Mouse (Mus musculus) cerebellum, postnatal 14 days (tissue): ENCODE results near the gene U2af1l4.

Source experiments
- DNase-seq, 2 experiments: peaks; one replicate each; pipeline ENCODE4 v3.0.0; 2021; ENCODE audit warnings: mixed read lengths in 2 of 2

The U2af1l4 gene

DNA sequence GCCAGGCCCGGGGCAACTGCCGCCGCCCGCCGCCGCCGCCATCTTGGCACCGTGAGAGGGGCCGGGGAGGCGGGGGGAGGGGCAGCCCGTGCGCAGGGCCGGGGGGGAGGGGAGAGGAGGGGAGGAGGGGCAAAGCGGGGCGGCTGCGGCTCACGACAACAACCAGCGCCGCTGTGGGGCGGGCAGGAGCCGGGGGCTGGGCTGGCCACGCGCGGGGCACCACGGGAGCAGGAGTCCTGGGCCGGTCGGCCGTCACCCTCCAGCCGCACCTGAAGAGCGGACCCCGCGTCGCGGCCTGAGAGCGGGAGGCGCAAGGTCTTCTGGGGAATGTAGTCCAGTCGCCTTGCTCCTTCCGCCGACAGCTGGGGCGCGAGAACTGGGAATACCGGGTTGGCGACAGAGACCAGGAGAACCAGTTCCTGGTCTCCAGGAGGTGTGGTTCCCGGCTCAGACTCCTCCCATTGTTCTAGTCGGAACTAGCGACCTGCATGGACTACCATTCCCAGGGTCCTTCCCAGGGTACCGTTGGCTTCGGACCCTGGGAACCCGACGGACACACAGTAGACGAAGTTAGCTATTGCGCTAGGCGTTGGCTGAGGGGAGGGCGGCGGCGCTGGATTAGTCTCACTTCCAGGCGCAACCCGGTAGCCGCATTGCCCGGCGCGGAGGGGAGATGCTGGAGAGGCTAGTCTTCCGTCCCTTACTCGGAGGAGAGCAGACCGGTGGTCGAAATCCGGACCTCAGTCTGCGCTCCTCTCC is 25.8 kb downstream of the U2af1l4 start, which contains the start of gene Kmt2b:
TSS of gene Kmt2b (minus strand) at position 51 of the 759 bp plus-strand sequence.
- peak; percentile 95 to 97 for DNase-seq

DNA sequence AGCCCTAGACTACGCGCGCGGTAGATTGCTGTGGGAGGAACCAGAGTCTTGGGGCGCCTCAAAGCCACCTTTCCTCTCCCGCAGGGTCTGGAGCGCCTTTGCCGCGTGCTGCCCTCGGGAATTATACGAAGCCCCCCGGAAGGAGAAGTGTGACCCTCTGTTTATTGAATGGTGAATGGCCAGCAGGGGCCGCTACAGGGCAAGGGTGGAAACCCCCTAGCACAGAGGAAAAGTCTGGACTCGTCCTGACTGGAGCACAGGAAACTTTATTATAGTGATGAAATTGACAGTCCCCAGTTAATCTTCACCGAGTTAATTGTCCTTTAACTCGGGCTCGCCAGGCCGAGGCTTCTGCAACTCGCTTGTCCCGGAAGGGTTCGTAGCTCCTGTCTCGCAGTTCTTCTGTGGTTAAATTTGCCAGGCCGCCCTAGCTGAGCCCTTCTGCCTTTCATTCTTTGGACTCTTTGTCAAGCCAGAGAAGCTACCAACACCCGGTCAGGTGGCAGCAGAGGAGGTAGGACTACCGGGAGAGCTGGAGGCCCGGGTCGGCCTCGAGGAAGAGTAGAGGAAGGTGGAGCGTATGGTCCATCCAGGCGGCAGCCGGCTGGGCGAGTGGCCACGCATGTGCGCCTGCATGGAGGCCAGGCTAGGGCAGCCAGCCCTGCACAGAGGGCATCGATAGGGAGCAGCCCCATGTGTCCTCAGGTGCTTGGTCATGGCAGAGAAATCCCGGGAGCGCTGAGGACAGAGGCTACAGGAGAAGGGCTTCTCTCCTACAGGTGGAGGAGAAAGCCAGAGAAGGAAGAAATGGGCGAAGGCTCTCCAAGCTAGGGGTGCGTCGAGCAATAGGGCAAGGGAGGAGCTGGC is 26.6 kb downstream of the U2af1l4 start:
- DNase-seq = peak; percentile 92 to 96

DNA sequence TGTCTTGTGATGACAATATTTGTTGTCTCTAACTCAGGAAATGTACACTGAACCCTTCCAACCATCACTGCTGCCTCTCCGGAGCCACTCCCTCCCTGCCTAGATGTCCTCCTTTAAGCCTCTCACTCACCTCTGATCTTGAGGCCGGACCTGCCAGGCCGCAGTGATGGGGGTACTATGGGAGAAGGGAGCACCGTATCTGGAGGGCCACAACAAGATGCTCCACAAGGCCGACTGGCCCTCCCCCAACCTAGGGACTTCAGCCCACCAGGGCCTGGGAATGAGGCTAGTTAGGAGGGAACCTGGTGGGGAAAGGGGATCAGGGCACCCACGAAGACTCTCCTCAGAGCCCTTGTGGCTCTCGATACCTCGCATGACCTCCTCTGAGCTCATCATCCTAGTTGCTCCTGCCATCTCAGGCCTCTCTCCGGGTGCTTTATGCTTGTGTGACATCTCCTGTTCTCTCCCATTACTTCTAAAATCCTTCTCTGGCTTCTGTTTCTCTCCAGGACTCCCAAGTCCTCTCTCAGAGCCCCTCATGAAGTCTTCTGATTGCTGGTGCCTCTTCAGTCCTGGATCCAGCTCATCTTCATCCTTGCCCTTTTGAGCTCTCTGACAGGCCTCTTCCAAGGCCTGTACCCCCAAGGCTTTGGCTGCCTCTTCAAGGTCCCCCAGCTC is 28.0 kb downstream of the U2af1l4 start:
- DNase-seq = no peak

DNA sequence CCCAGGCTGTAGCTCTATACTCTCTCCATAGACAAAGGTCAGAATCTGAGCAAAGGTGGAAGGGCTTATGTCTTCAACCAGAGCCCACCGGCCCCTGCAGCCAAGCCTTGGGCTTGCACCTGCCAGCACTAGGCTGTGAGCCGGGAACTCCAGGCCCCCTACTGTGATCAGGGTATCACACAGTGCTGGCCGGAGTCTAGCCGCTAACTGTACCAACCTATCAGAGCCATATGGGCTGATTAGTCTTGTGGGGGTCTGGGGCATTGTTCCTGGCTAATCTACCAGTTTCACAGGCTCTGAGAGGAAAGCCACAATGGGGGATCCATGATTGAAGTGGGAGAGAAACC is 28.5 kb downstream of the U2af1l4 start:
- DNase-seq = no peak

DNA sequence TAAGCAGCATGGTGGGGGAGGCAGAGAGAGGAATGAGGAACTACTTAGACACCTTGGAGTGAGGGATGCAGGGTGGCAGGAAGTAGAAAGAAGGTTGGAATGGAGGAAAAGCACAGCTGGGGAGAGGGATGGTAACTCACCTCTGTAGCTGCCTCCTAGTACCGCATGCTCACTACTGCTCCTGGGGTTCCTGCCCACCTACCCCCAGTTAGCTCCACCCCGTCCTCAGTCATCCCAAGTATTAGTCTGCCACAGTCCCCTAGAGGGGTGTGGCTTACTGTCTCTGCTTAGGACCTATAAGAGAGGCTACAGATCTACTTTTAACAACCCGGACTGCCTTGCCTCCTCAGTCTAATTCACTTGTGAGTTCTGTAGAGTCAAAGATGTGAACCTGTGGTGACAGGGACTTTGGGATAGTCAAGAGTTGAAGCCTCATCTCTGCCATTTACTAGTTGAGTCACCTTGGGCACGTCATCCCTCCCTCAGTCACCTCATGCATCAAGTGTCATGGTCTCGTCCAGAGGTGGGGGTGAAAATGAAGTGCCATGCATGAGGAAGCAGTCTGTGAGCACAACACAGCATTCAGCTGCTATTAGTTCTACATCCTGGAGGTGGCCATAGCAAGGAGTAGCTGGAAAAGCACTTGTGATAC is 29.8 kb downstream of the U2af1l4 start:
- no peak for DNase-seq

DNA sequence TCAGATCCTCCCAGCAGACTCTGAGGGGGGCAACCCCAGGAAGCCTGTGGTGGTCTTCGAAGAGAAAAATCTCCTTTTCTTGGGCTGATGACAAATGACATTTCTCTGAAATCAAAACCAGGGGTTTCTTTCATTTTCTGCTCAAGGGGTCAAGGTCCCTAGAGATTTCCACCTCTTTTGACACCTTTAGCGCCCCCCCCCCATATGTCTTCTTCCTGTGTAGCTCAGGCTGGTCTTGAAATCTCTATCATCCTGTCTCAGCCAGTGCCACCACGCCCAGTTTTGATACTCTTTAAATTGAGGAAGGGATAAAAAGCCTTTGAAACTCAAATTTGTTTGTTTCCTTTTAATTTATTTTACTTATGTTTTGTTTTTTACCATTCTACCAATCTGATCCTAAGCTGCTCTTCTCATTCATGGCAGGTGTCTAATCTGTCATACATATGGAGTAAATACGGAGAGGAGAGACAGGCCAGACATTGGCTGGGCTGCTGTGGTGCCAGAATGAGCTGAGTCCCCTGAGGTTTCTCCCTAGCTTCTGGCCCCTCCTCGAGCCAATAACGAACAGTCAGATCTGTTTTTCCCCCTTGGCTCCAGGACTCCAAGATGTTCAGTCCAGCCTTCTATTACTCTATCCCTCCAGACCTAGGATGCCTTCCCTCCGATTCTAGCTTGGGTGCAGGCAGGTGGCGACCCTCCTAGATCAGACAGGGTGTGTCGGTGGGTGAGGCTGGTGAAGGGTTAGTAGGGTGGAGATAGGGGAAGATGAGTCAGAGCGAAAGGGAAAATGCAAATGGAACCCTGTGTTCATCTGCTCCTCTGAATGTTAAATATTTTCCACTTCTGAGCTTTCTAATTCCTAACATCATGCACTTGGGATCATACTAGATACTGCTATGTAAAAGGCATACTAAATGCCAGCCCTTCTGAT is 30.7 kb downstream of the U2af1l4 start:
- DNase-seq = peak in 1 of 2 experiments; percentile 4

DNA sequence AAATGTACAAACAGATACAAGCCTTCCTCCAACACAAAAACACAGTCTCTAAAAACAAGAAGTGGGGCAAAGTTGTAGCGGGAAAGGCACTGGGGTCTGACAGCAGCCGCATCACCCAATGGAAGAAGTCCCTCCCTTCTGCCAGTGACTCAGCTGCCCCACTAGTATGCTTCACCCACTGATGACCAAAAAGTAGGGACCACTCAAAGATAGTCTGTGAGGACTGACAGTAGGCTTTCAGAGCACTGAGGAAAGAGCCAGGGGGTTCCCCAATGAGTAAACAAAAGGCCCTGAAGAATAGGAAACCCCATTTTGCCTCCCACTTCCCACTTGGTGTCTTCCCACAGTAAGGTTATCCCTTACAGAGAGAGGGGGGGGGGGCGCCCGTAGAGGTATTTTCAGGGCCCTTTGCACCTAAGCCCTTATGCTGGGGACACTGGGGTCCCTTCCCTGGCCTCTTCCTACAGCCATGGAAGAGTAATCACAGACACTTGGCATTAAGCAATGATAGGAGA is 31.5 kb downstream of the U2af1l4 start:
- no peak for DNase-seq

DNA sequence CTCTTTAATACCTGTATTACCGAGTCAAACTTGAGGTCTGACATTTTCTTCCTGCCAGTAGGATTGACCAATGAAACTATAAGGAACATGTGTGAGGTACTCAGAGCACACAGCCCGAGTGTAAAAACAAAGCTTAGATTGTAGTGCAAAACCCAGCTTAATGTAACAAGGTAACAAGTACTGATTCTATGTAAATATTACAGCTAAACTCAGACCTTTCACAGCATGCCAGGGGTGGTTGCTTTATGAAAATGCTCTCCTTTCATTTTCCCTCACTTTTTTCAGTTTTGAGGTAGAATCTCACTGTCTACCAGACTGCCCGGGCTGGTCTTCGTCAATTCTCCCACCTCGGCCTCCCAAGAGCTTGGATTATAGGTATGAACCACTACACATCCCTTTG is 33.0 kb downstream of the U2af1l4 start:
- DNase-seq = no peak

DNA sequence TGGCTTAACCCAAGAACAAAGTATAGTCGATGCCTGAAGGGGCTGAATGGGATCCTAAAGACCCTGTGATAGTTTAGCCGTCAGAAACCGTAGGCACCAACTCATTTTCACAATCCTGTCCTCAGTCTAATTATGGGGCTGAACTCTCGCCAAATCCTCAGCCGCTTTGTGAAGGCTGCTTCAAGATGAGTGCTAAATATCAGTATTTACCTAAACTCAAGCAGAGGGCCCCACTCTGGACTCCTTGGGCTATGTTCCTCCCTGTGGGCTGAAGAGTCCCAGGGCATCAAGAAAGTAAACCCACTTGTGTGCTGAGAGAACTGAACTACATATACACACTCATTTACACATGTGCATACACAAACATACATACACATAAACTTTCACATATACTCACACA is 33.7 kb downstream of the U2af1l4 start:
- no peak for DNase-seq

DNA sequence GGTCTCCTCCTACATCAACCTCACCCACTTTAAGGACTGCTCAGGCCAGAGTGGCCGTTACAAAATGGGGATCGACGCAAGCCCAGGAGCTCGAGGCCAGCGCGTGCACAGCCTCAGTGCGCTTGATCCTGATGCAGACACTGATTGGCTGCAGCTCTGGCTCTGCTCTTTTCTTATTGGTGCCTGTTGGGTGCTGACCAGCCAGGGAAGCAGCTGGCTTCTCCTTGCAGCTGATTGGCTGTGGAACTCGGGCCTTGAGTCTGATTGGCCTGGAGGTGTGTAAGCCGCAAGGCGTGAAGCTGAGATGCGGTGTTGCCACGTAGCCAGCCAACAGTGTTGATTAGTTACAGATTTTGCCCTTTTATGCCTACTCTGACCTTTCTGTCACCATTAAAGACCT is 35.7 kb downstream of the U2af1l4 start, which contains the start of gene Zbtb32:
TSS of gene Zbtb32 (minus strand) at position 124 of the 400 bp plus-strand sequence.
- no peak for DNase-seq

DNA sequence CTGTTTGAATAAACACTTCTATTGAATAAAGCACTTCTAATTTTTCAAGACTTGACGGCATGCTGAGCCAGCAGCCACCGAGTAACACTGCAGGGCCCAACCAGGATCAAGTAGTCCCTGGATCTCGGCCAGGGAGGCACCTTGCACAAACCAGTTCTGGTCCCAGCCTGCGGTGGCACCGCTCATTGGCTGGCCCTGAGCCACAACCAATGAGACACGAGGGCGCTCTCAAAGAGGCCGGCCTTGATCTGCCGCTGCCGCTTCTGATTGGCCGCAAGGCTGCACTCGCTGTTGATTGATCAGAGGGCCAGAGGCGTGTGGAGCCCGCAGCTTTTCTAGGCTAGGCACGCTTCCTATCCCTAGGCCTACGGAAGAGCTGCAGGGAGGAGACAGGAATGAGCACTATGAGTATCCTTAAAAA is 36.8 kb downstream of the U2af1l4 start:
- DNase-seq = peak; percentile 98

DNA sequence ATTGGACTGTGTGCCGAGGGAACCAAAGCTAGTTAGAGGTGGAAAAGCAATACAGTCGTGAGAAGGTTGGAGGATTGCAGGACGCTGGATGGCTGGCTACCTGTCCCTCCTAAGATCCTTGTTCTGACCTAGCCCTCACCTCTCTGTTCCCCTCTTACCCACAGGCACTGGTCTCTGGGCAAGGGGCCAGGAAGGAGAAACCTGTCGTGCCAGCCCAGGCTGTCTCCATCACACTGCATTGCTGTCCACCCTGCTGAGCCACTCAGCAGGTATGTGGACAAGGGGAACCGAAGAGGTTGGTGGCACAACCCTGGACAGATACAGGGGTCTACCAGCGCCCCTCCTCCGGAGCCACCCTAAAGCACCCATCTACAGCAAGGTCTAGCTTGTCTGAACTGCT is 37.5 kb downstream of the U2af1l4 start:
- peak; percentile 46 to 50 for DNase-seq

DNA sequence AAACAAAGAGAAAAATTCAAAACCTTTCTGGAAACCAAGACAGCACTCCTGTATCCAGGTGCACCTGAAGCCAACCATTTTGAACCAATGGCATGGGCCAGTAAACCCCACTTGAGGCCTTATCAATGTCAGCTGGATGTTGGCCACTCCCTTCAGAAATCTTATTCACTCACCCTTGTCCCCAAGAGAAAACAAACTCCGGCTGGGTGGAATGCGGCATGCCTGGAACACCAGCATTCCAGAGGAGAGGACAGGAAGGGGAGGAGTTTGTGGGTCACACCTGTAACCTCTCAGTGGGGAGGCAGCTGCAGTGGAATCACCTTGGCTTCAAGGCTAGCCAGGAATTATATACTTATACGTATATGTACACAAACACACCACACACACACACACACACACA is 39.5 kb downstream of the U2af1l4 start:
- no peak for DNase-seq

DNA sequence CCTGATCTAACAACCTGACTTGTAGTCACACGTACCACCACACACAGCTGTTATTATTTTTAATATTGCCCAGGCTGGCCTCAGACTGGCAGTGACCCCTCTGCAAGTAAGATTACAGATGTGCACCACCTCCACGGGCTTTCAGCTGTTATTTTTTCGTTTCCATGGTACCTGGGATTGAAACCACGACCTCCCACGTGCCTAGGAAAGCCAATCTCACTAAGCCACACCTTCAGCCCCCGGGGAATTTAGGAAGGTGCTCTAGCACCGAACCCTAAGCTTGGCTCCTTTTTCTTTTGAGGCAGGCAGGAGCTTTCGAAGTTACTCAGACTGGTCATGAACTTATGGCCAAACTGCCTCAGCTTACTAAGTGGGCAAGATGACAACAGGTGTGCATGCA is 41.3 kb downstream of the U2af1l4 start:
- DNase-seq = no peak

DNA sequence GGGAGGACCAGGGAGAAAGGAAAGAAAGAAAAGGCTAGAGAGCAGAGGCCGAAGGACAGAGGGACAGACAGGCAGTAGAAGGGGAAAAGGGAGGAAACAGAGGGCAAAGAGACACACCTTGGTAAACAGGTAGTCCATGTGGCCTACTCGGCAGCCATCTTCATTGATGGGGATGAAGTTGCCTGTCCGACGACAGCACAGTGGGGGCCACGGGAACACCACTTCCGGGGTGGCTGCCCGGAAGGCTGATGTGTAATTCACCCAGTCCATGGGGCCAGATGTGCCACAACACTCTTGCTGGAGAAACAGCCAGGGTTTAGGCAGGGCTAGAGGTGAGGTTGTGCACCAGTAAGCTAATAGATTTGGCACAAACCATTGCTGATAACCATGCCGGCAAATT is 41.8 kb downstream of the U2af1l4 start:
- DNase-seq = no peak

DNA sequence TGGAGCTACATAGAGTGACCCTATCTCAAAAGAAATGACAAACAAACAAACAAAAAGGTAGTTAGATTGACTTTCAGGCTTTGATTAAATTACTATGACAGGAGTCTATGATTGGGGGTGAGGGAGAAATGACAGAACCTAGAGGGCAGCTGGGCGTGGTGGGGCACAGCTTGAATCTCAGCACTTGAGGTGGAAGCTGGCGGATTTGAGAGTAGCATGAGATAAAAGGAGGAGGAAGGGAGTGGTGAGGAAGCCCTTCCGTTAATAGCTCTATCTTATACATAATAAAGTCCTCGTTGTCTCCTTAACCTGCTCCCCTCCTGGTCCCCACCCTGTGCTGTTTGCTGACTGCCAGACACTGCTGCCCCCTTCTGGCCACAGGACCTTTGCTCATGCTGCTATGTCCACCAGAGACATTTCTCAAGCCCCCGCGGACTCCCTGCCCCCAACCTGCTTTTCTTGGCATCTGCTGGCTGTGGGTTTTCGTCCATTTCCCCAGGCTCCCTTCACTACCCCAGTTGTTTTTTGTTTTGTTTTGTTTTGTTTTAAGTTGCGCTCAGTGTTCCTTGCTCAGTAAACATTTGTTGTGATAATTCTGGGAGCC is 44.7 kb downstream of the U2af1l4 start:
- DNase-seq = peak; percentile 73 to 83

DNA sequence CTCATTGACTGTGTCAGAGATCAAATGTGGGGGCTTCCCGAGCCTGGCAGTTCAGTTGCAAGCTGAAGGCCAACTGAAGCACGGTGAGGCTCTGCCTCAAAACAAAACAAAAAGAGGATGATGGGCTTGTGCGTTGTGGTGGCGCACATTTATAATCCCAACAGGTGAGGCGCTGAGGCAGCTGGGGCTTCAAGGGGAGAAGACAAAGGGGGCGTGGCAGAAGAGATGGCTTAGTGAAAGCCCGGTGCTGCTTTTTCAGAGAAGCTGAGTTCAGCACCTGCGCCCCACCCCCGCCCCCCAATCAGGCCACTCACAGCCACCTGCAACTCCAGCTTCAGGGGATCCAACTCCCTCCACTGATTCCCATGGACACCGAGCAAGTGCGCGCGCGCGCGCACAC is 45.4 kb downstream of the U2af1l4 start:
- no peak for DNase-seq

DNA sequence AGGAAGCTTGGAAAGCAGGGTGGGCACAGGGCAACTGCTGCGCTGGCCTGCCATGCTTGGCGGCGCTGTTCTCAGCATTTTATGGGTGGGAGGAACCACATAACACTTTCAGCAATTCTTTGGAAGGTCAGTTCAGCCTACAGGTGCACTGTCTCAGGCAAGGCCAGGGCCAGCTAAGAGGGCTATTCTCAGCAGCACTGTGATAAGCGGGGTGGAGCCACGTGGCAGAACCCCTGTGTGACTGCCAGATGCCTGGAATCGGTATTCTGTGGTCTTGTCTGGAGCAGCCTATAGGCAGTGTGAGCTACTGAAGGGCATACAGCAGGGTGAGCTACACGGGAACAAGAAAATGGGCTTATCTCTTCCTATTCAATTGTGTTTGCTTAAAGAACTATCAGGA is 46.9 kb downstream of the U2af1l4 start:
- no peak for DNase-seq

DNA sequence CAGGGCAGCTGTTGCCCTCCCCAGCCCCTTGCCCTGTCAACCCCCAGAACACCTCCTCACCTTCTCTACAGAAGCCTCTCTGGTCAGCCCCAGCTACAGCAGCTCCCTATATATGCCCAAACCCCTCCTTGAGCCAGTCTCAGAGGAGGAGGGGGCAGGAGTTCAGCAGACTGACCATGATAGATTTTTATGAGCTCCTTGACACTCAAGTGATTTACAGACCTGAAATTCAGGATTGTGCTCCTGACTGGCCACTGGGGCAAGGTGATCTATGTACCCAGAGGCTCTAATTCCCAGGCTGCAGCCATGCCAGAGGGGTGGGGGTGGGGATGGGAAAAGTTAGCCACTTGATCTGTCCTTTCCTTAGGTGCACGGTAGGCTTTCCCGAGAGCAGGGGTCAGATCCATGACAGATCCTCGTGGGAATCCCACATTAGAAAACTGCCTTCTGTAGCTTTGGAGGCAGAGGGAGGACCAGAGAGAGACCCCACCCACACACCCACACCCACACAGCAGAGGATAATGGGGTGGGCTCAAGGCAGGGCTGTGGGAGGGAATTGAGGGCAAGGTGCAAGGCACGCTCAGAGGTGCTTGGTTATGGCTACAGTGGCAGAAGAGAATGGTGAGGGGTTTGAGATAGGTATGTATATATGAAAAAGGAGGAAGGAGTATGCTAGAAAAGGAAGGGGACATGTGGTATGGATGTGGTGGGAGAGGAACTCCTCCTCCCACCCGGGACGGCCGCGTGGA is 49.7 kb downstream of the U2af1l4 start, which contains the start of gene Upk1a:
TSS of gene Upk1a (minus strand) at position 194 of the 749 bp plus-strand sequence.
- no peak for DNase-seq

DNA sequence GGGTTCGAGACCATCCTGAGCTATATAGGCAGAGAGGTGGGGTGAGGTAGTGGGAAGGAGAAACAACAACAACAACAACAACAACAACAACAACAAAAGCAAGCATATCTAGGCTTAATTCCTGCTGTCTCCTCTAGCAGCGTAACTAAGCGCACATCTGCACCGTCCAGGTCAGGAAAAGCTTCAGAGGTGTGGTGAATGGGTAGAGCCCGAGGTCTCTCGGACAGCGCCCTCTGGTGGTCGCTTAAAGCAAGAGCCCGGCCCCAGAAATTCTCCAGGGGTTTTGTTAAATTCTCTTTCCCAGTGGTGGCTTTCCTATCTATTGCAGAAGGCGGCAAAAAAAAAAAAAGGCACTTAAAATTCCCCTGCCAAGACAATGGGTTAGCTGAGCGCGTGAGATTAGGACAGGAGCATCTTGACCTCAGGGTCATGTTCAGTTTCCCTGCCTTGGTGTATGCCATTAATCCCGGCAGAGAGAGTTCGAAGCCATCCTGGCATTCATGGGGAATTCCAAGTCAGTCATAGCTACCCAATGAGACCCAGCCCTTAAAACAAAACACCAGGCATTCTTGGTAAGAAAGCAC is 50.5 kb downstream of the U2af1l4 start:
- DNase-seq = peak; percentile 73 to 83
